Mouse (Mus musculus): ENCODE measurements around the gene Ociad1. TPM values are rescaled to one million over a fixed set of nuclear protein-coding genes. Genes with fewer than 3 reads are reported as not detected.
"Not testable (repeated sequence)": the region's sequence is repeated elsewhere in the genome, so short reads cannot be mapped to it uniquely, and the experiment has no call there.

The Ociad1 gene
- polyA plus RNA-seq, 1 experiment from 2014 or later = 247 TPM

DNA sequence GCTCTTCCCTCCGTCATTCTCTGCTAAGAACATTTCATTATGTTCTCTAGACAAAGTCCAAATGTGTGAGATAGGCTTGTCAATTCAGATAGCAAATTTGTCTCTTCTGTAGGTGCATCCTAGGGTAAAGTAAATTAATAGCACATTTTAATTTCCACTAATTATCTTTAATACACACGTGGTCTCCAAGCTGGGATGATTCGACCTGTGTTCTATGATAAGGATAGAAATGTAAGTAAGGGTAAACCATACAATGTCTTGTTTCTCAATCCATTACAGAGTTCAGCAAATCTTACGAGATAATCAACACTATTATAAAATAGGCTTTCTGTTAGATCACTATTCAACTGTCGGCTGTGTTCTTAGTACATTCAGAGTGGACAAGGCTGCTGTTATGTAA is 26.7 kb downstream of the Ociad1 start:
- WGBS = 89% methylated on average over 5 of the region's 5 CpGs
- H3K9me3 ChIP-seq (replicated peaks) = no peaks in the 10 kb centered on the region
- H3K9ac ChIP-seq = no peak overlapping the region
- no peaks in the 10 kb centered on the region for H3K27me3 ChIP-seq
- no peak overlapping the region for H3K4me3 ChIP-seq (replicated peaks)
- no peak overlapping the region for H3K27ac ChIP-seq
- ATAC-seq (replicated peaks; ENCODE audit: low FRiP score) = no peak
- H3K4me1 ChIP-seq = no peaks in the 10 kb centered on the region; the same call in 1 of the 2 replicates
- H3K36me3 ChIP-seq = peaks cover 33% of the 10 kb centered on the region
- H3K4me2 ChIP-seq = no peak overlapping the region

DNA sequence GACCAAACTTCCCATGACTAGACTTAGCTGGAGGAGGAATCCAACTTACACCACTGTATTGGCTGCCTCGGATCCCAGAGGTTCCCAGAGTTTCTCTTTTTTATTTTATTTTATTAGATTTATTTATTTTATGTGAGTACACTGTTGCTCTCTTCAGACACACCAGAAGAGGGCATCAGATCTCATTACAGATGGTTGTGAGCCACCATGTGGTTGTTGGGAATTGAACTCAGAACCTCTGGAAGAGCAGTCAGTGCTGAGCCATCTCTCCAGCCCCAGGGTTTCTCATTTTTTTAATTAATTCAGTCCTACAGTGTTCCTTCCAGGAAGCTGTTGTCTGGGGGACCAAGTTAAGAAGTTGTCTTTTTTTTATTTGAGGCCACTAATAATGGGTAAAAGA is 30.1 kb downstream of the Ociad1 start:
- not testable (repeated sequence) for H3K27me3 ChIP-seq; H3K36me3 ChIP-seq; ATAC-seq (replicated peaks; ENCODE audit: low FRiP score); H3K4me1 ChIP-seq; H3K4me2 ChIP-seq; H3K9me3 ChIP-seq (replicated peaks); H3K27ac ChIP-seq; H3K4me3 ChIP-seq (replicated peaks); H3K9ac ChIP-seq
- WGBS = 96% methylated on average over 1 of the region's 1 CpGs

DNA sequence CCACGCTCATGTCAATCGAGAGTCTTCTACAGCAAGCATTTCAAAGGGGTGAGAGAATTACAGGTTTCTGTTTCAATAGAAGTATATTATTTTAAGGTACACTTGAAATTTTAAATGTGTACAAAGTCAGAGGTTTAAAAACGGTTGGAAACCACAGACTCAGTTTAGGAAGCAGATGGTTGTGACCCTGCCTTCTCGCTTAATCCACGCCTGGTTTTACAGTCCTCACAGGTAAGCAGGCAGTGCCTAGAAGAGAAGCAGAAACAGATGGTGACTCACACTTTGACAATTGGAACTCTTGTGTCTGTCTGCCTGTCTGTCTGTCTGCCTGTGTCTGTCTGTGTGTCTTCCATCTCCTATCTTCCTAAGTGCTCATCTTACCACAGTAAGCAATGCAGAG is 31.0 kb downstream of the Ociad1 start:
- H3K27ac ChIP-seq = no peak overlapping the region
- H3K4me2 ChIP-seq = no peak overlapping the region
- ATAC-seq (replicated peaks; ENCODE audit: low FRiP score) = no peak
- H3K9ac ChIP-seq = no peak overlapping the region
- H3K9me3 ChIP-seq (replicated peaks) = no peaks in the 10 kb centered on the region
- no peaks in the 10 kb centered on the region; the same call in 1 of the 2 replicates for H3K4me1 ChIP-seq
- WGBS = 76% methylated on average over 5 of the region's 5 CpGs
- no peaks in the 10 kb centered on the region for H3K36me3 ChIP-seq
- no peaks in the 10 kb centered on the region for H3K27me3 ChIP-seq
- no peak overlapping the region for H3K4me3 ChIP-seq (replicated peaks)

DNA sequence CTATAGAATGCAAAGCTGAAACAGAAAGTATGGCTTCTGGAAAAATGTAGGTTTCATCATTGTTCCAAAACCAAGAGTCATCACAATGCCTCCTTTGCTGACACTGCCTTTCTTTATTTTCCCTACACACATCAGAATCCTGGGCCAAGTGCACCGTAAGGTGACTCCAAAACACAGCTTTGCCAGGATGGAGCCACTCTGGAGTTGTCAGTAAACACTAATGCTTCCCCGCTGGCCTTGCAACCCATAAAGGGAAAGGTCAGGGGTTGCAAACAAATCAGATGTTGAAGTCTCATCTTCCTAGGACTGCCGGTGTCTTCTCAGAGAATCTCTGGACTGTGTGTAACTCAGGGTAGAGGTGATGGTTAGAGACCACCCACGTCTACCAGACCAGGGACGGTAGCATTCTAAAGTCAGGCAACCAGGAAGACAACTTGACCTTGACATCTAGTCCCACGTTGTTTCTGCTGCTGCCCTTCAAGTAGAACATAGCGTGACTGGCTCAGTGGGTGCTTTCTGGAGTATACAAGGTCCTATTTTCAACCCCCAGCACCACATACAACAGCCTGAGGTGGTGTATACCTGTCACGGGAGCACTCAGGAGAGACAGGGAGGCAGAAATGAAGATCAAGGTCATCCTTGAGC is 32.1 kb downstream of the Ociad1 start:
- Histone ChIP-seq H3K9me3 (replicated peaks) (no peaks in the 10 kb centered on the region), H3K27me3 (no peaks in the 10 kb centered on the region), H3K9ac (no peak overlapping the region), H3K27ac (no peak overlapping the region), H3K4me2 (no peak overlapping the region), H3K4me3 (replicated peaks) (no peak overlapping the region), H3K4me1 (no peaks in the 10 kb centered on the region; the same call in 1 of the 2 replicates), H3K36me3 (no peaks in the 10 kb centered on the region)
- 51% methylated on average over 8 of the region's 8 CpGs for WGBS
- ATAC-seq (replicated peaks; ENCODE audit: low FRiP score) = no peak

DNA sequence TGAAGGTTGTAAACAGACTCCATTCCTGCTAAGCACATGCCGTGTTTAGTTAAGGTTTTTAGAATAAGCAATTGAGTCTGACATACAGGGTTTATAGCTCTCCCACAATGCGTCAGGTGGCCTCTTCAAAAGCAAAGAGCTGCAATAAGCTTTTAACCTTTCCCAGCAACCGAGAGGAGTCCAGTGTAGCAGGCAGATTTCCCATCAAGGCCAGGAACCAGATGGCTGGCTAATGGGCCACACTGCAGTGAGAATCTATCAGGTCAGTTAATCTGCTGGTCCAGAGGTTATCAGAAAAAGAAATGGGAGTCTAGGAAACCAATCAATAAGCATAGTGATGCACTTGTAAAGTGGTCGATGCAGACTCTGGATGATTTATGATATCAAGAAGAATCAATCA is 38.4 kb downstream of the Ociad1 start:
- no peaks in the 10 kb centered on the region for H3K36me3 ChIP-seq
- no peaks in the 10 kb centered on the region for H3K4me1 ChIP-seq
- no peak overlapping the region for H3K9ac ChIP-seq
- ATAC-seq (replicated peaks; ENCODE audit: low FRiP score) = no peak
- H3K4me3 ChIP-seq (replicated peaks) = no peak overlapping the region
- no peaks in the 10 kb centered on the region for H3K9me3 ChIP-seq (replicated peaks)
- 21% methylated on average over 4 of the region's 4 CpGs for WGBS
- H3K4me2 ChIP-seq = no peak overlapping the region
- no peak overlapping the region for H3K27ac ChIP-seq
- no peaks in the 10 kb centered on the region for H3K27me3 ChIP-seq

DNA sequence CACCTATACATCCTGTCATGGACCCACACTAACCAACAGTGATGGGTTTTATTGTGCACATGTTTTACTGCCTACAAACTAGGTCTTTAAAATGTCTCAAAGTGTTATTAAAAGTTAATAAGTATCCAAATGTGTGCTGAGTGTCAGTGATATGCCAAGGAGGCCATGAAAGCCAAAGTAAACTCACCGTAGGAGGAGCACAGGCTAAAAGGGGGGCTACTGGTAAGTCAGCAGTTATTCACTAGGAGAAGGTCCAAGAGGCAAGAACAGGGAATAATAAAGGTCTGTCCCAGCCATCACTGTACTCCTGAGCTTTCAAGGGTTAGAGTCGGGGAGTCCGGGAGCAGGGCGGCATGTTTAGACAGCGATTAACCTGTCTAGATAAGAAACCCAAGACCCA is 43.9 kb downstream of the Ociad1 start:
- no peak overlapping the region for H3K4me2 ChIP-seq
- H3K9ac ChIP-seq = no peak overlapping the region
- 33% methylated on average over 5 of the region's 5 CpGs for WGBS
- H3K27me3 ChIP-seq = peaks cover 15% of the 10 kb centered on the region; the same call in 1 of the 2 replicates
- H3K9me3 ChIP-seq (replicated peaks) = no peaks in the 10 kb centered on the region
- ATAC-seq (replicated peaks; ENCODE audit: low FRiP score) = no peak
- peaks cover 12% of the 10 kb centered on the region for H3K4me1 ChIP-seq
- H3K27ac ChIP-seq = no peak overlapping the region
- no peaks in the 10 kb centered on the region for H3K36me3 ChIP-seq
- H3K4me3 ChIP-seq (replicated peaks) = no peak overlapping the region

DNA sequence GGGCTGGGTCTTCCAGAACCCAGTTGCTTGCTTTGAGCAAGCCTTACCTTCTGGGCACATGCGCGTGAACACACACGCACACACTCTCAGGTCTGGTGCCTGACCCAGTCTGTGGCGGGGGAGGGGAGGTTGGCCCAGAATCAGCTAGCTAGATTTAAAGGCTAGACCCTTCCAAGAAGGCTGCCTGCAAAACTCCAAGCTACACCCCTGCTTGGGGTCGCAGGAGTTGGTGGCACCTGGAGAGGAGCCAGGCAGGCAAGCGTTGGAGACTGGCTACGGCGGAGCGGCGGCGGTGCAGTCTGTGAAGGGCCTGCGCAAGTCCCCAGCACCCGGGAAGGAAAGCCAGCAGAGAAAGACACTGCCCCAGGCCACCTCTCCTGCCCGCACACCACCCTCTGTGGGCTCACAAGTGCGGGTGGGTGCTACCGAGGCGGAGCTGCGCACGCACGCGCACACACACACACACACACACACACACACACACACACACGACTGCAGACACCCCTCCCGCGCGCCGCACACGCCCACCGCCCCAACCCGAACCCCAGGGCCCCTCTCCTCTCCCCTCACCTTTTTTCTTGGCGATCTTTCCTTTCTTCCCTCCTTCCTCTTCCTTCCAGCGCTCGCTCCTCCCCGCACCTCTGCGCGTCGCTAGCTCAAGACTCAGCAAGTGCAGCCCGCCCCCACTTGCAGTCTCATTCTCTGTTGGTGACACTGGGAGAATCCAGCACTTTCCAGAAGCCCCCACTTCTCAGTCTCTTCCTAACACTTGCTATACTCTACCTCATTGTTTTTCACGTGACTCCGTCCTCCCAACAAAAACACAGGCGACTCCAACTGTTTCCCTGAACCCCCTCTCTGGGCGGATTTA is 45.6 kb downstream of the Ociad1 start:
- peak; percentile 54 for ATAC-seq (replicated peaks; ENCODE audit: low FRiP score)
- Histone ChIP-seq H3K4me1 (peaks cover 12% of the 10 kb centered on the region), H3K36me3 (no peaks in the 10 kb centered on the region), H3K27me3 (peaks cover 15% of the 10 kb centered on the region; the same call in 1 of the 2 replicates), H3K4me3 (replicated peaks) (peak overlapping the region; percentile 62), H3K27ac (no peak overlapping the region), H3K4me2 (peak overlapping the region; percentile 96), H3K9me3 (replicated peaks) (no peaks in the 10 kb centered on the region), H3K9ac (peak overlapping the region; percentile 66)
- WGBS = 4% methylated on average over 36 of the region's 41 CpGs

DNA sequence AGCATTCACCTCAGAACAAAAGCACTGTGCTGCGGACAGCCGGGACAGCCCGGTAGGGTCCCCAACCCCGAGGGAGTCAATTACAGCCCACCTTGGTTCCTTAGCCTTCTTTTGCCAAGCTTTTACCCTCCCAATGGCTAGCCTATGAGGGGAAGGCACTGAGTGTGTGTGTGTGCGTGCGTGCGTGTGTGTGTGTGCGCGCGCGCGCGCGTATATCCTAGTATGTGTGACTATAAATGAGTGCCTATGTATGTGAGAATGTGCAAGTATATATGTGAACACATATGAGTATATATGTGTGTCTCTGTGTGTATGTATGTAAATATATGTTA is 46.2 kb downstream of the Ociad1 start:
- Histone ChIP-seq H3K36me3 (no peaks in the 10 kb centered on the region), H3K27me3 (peaks cover 15% of the 10 kb centered on the region; the same call in 1 of the 2 replicates), H3K4me3 (replicated peaks) (peak overlapping the region; percentile 62), H3K27ac (no peak overlapping the region), H3K9ac (peak overlapping the region; percentile 66; the same call in 1 of the 2 replicates), H3K4me2 (peak overlapping the region; percentile 96), H3K4me1 (peaks cover 12% of the 10 kb centered on the region), H3K9me3 (replicated peaks) (no peaks in the 10 kb centered on the region)
- no peak for ATAC-seq (replicated peaks; ENCODE audit: low FRiP score)
- 50% methylated on average over 14 of the region's 14 CpGs for WGBS

DNA sequence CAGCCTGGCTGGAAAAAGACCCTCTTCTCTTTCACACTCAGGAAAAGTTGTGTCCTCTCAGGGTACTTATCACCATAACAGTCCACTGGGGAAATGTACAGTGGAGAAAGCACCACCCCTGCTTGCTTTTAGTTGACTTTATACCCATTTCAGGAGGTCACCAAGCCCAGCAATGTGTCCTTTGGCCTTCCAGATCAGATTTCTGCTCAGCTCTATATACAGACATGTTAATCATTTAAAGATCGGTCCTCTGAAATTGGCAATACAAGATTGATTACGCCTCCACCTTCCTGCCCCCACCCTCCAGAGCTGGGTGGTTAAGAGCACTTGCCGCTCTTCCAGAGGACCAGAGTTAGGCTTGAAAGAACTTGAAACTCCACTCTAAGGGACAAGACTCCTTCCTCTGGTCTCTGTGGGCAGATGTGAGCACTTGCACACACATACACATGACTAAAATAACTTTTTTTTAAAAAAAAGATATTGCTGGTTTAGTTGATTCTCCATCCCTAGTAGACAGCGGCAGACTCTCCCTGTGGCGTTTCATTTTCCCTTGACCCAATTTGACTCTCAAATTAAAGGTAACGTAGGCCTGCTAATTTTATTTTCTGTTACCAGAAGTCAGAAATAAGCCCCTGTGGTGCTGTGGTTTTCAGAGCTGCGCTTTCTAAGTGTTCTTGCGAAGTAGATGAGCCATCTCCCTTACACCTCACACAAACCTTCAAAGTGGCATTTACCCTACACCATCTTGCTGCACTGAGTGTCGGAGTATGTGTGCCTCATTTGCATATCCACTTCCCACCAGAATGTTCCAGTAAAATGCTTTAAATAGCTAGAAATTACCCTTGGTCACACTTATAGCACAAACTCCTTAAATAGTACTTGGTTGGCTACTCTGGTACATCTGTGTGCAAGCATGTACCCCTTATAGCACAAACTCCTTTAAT is 47.5 kb downstream of the Ociad1 start:
- WGBS = 85% methylated on average over 9 of the region's 9 CpGs
- no peak overlapping the region for H3K4me2 ChIP-seq
- H3K9ac ChIP-seq = no peak overlapping the region
- H3K4me1 ChIP-seq = peaks cover 12% of the 10 kb centered on the region
- H3K4me3 ChIP-seq (replicated peaks) = no peak overlapping the region
- no peaks in the 10 kb centered on the region for H3K36me3 ChIP-seq
- no peak overlapping the region for H3K27ac ChIP-seq
- H3K27me3 ChIP-seq = peaks cover 15% of the 10 kb centered on the region; the same call in 1 of the 2 replicates
- H3K9me3 ChIP-seq (replicated peaks) = no peaks in the 10 kb centered on the region
- ATAC-seq (replicated peaks; ENCODE audit: low FRiP score) = no peak

DNA sequence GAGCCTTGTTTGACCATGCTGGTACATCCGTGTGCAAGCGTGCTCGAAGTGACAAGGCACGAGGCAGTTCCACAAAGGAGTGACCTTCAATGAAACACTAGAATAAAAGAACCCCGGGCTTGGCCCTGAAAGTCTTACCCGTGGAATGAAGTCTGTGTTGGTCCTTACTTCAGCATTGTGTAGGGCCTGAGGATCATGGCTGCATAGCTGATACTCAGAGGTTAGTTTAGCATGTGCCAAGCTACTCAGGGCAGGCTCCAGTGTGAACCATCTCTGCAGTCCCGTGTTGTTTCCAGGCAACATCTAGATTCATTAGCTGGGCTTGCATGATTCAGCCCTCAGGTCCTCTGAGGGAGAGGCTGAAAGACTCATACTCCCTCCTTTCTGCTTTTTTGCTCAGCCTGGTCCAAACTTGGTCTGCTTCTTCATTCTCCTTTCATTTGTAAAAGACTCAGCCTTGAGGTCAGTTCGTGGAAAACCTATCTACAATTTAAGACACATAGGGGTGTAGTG is 48.2 kb downstream of the Ociad1 start, which contains the start of gene Ociad2:
Ociad2 (minus strand) TSS at position 306 of the 513 bp plus-strand sequence.
- WGBS = 85% methylated on average over 8 of the region's 8 CpGs
- H3K4me1 ChIP-seq = peaks cover 12% of the 10 kb centered on the region
- ATAC-seq (replicated peaks; ENCODE audit: low FRiP score) = no peak

DNA sequence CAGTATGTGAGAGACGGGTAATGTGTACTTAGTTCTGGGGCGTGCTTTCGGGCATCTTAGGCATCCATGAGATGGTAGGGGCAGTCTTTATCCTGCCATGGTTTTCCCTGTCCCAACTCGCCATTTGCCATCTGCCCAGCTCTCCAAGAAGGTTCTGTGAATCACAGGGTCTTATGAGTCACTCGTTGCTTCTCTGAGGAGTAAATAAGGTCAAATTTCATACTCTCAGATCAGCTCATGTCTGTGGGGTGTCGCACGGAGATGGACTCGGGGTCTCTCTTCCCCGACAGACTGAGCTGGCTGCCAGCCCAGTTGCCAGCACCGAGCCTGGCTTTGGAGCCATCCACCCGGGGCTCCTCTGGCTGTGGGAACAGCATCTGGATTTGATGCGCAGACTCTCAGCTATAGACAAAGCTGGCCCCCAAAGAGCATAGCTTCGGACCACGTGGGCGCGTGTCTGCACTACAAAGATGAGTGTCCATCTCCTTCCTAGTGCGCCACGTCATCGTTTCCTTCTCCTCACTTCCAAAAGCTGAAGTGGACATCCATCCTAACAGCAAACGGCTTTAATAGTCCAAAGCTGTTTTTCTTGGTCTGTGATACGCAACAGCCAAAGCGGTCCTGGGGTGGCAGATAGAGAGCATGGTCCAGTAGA is 50.2 kb downstream of the Ociad1 start:
- no peak overlapping the region for H3K4me3 ChIP-seq (replicated peaks)
- H3K4me1 ChIP-seq = peaks cover 7% of the 10 kb centered on the region
- no peaks in the 10 kb centered on the region for H3K36me3 ChIP-seq
- H3K27me3 ChIP-seq = peaks cover 10% of the 10 kb centered on the region; the same call in 1 of the 2 replicates
- H3K27ac ChIP-seq = no peak overlapping the region
- WGBS = 85% methylated on average over 22 of the region's 22 CpGs
- ATAC-seq (replicated peaks; ENCODE audit: low FRiP score) = no peak
- no peak overlapping the region for H3K4me2 ChIP-seq
- no peak overlapping the region for H3K9ac ChIP-seq
- H3K9me3 ChIP-seq (replicated peaks) = no peaks in the 10 kb centered on the region

More for the DNA sequence above, 48.2 kb downstream of the Ociad1 start, which contains the start of gene Ociad2:
- H3K36me3 ChIP-seq = no peaks in the 10 kb centered on the region
- peaks cover 15% of the 10 kb centered on the region; the same call in 1 of the 2 replicates for H3K27me3 ChIP-seq
- H3K27ac ChIP-seq = no peak within 1 kb of the TSS
- H3K9ac ChIP-seq = no peak within 1 kb of the TSS
- no peak within 1 kb of the TSS for H3K4me2 ChIP-seq
- no peak within 1 kb of the TSS for H3K4me3 ChIP-seq (replicated peaks)
- no peaks in the 10 kb centered on the region for H3K9me3 ChIP-seq (replicated peaks)
